Mouse (Mus musculus): ENCODE measurements around the gene Dnm1.
"Not testable (repeated sequence)": the region's sequence is repeated elsewhere in the genome, so short reads cannot be mapped to it uniquely, and the experiment has no call there.

Gene Dnm1

DNA sequence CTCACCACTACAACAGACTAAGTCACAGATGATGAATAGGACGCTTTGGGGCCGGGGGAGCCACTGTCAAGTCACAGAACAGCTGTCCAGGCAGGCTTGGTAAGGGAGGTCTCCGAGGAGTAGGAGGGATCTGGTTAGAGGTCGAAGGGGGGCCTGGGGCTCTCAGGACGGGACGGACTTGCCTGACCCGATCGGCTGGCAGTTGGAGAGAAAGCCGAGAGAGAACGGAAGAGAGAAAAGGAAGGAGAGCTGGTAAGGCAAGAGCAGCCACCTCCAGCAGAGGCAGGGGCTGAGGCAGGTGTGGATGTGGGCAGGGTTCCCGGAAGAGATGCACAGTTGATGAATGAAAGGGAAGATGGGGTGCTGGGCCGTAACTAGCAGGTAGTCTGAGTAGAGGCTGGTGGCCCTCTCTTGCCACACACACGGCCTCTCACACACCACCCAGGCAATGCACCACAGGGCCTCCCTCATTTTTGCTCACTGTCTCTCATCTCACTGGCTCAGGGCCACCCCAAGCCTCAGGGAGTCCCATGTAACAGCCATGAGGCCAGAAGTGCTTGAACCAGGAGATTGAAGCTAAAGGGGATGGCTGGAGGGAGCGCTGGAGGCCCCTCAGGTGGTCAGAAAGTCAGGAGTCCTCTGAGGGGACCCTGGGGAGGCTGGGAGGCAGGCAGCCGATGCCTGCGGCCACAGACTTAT, 44.1 kb downstream of the Dnm1 start:
- DNase-seq: no peak

GRCm38 (mm10) chr2:32307941-32308760, 45.0 kb downstream of the Dnm1 start:
- no peak for DNase-seq

- no peak for DNase-seq
Observed at GRCm38 (mm10) chr2:32307247-32307798, 45.8 kb downstream of the Dnm1 start.

- DNase-seq: no peak
Observed at GRCm38 (mm10) chr2:32306176-32306575, 47.0 kb downstream of the Dnm1 start.

- DNase-seq: no peak
Observed at GRCm38 (mm10) chr2:32305668-32306067, 47.5 kb downstream of the Dnm1 start.

GRCm38 (mm10) chr2:32304145-32304832, 48.8 kb downstream of the Dnm1 start:
- DNase-seq: no peak

DNA sequence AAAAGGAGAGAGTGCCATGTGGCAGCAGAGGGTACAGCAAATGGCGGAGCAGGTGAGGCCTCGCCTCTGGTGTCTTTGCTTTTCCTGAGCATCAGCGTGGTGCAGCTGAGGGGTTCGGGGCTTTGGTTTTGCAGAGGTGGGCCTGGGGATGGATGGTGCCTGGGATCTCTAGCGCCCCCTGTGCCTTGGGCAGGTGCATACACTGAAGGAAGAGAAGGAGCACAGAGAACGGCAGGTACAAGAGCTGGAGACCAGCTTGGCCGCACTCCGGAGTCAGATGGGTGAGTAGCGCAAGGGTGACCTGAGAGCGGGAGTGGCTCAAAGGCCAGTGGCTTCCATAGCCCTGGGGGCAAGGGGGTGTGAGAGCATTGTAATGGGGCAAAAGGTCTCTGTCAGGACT, 50.2 kb downstream of the Dnm1 start:
- DNase-seq: no peak

- DNase-seq: no peak
Observed at GRCm38 (mm10) chr2:32299469-32299868, 53.7 kb downstream of the Dnm1 start.

GRCm38 (mm10) chr2:32295842-32296241, 57.3 kb downstream of the Dnm1 start:
- DNase-seq: not testable (repeated sequence)

GRCm38 (mm10) chr2:32295285-32295684, 57.9 kb downstream of the Dnm1 start:
- no peak for DNase-seq

GRCm38 (mm10) chr2:32294348-32294747, 58.8 kb downstream of the Dnm1 start:
- no peak for DNase-seq

DNA sequence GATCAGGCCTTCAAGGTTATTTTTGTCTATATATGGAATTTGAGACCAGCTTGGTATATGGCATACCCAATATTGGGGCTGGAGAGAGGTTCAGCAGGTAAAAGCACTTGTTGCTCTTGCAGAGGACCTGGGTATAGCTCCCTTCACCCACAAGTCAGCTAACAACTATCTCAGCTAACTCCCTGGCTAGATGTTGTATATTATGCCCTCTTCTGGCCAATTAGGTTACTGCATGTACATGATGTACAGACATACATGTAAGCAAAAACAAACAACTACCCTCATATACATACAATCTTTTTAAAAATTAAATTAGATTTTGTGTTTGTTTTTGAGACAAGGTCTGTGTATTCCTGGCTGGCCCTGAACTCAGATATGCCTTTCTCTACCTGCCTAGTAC, 63.6 kb downstream of the Dnm1 start:
- DNase-seq: no peak

- DNase-seq: no peak
Observed at GRCm38 (mm10) chr2:32288371-32288931, 64.7 kb downstream of the Dnm1 start.

GRCm38 (mm10) chr2:32287923-32288367, 65.2 kb downstream of the Dnm1 start, which contains the start of gene Swi5:
TSS of gene Swi5 (minus strand) at chr2:32288075.
- DNase-seq: peak; percentile 99

GRCm38 (mm10) chr2:32287334-32287840, 65.8 kb downstream of the Dnm1 start, which contains the start of gene Golga2:
TSS of gene Golga2 (plus strand) at chr2:32287384.
- DNase-seq: no peak

DNA sequence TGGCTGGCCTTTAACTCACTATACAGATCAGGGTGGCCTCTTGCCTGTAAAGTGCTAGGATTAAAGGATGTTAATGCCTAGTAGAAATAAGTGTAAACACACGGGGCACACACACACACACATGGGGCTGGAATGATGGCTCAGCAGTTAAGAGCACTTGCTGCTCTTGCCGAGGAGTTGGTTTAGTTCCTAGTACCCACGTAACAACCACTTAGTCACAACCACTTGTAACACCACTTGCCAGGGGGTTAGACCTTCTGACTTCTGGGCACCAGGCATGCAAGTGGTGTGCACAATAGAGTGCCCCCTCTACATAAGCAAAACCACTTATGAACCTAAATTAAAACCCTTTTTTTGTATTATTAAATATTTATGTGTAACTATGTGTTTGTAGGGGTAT, 69.2 kb downstream of the Dnm1 start:
- DNase-seq: no peak

DNA sequence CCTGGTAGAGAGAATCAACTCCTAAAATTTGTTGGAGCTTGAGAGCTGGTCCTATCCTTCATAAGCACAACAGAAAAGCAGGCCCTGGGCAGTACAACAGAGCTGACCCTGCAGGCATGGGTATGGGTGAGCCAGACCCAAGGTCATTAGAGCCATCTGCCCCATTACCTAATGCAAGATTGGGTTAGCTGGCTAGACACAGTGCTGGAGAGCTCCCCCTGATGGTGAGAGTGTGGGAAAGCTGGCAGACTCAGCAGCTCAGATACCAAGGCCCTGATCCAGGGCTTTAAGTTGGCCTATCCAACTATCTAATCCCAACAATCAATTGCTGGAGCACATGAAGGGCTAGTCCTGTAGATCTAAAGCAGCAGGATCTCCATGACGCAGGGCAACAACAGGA, 70.4 kb downstream of the Dnm1 start:
- peak; percentile 73 for DNase-seq

- no peak for DNase-seq
Observed at GRCm38 (mm10) chr2:32282289-32282688, 70.8 kb downstream of the Dnm1 start.

DNA sequence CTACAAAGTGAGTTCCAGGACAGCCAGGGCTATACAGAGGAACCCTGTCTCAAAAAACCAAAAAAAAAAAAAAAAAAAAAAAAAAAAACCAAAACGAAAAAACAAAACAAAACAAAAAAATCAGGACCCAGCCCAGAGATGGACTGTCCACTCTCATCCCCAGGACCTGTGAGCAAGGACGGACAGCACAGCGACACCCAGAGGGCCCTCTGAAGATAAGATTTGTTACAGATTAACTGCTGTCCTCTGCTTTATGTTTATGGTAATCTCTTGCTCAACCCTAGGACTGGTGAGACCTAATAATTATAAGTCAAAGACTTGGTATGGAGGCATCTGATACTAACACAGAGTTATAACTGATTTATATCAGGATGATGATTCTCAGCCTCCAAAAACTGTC, 77.3 kb downstream of the Dnm1 start:
- DNase-seq: no peak

GRCm38 (mm10) chr2:32260635-32261034, 92.5 kb downstream of the Dnm1 start:
- DNase-seq: peak; percentile 44

- peak; percentile 93 for DNase-seq
Observed at GRCm38 (mm10) chr2:32259657-32260417, 93.3 kb downstream of the Dnm1 start, which contains the start of gene Uck1. TSS of gene Uck1 (minus strand) at chr2:32260159.

Data from kidney, adult 11 months (tissue).